Mouse (Mus musculus) kidney, postnatal 0 days (tissue): ENCODE data around the gene Rnf216. TPM values are rescaled to one million over a fixed set of nuclear protein-coding genes. Genes with fewer than 3 reads are reported as not detected.
"Not testable (repeated sequence)": the region's sequence is repeated elsewhere in the genome, so short reads cannot be mapped to it uniquely, and the experiment has no call there.

ENCODE experiments used
- ATAC-seq: fragments of 200-750 bp; cut with Nextera tagmentation; replicated peaks from 2 replicates; pipeline ENCODE4 v1.8.0; 2017; ENCODE audit warnings: low read depth, moderate number of reproducible peaks, moderate TSS enrichment, moderate library complexity; ENCODE audit not compliant: low FRiP score
- DNase-seq: peaks from one replicate; pipeline ENCODE4 v3.0.0-alpha.2; 2016; ENCODE audit warnings: low spot score
- H3K27ac ChIP-seq: fragments of 300-500 bp; sonication (generic); 2 replicates; pipeline ENCODE4 v1.5.1; 2014; ENCODE audit warnings: mild to moderate bottlenecking
- H3K27me3 ChIP-seq: fragments of 300-500 bp; sonication (generic); 2 replicates; pipeline ENCODE4 v1.6.1; 2014; ENCODE audit warnings: low read length, mixed read lengths; ENCODE audit not compliant: insufficient read depth
- H3K36me3 ChIP-seq: fragments of 300-500 bp; sonication (generic); 2 replicates; pipeline ENCODE4 v1.6.1; 2014; ENCODE audit warnings: low read length, mixed read lengths; ENCODE audit not compliant: insufficient read depth
- H3K4me1 ChIP-seq: fragments of 300-500 bp; sonication (generic); replicated peaks from 2 replicates; pipeline ENCODE4 v1.6.1; 2014; ENCODE audit warnings: antibody characterized with exemption, low read length, mixed read lengths; ENCODE audit not compliant: insufficient read depth
- H3K4me2 ChIP-seq: fragments of 300-500 bp; sonication (generic); 2 replicates; pipeline ENCODE4 v1.6.1; 2014; ENCODE audit warnings: mild to moderate bottlenecking, low read length, moderate library complexity, mixed read lengths
- H3K4me3 ChIP-seq: fragments of 300-500 bp; sonication (generic); replicated peaks from 2 replicates; pipeline ENCODE4 v1.5.1; 2014; ENCODE audit warnings: low read depth, low read length
- H3K9ac ChIP-seq: fragments of 300-500 bp; sonication (generic); 2 replicates; pipeline ENCODE4 v1.6.1; 2014; ENCODE audit warnings: low read depth, low read length
- H3K9me3 ChIP-seq: fragments of 300-500 bp; sonication (generic); replicated peaks from 2 replicates; pipeline ENCODE4 v1.6.1; 2016; ENCODE audit warnings: low read length, inconsistent platforms, mixed read lengths
- CTCF ChIP-seq: IDR thresholded peaks from 2 replicates; pipeline ENCODE4 v1.5.1; 2016; ENCODE audit warnings: antibody characterized with exemption, low read depth, mild to moderate bottlenecking, moderate library complexity
- WGBS: fragments of 180-500 bp; shearing (Covaris S2); extraction: QIAGEN DNeasy Blood & Tissue Kit; methylation state at CpG from one replicate; pipeline ENCODE4 v1.1.7; 2014; 5-methylcytosine and 5-hydroxymethylcytosine counted together
- polyA plus RNA-seq: library from polyadenylated mRNA; unstranded; fragments of >200 nt; fragmentation: Nextera tagmentation; extraction: Ambion mirVana; gene quantifications from 2 replicates; pipeline ENCODE4 v1.2.1, GENCODE M21; 2015

The Rnf216 gene
- polyA plus RNA-seq, 1 experiment from 2014 or later: 29.9 TPM

- 67% methylated on average over 3 of the region's 3 CpGs for WGBS
- no peaks in the 10 kb centered on the region for H3K4me1 ChIP-seq
- H3K4me3 ChIP-seq: no peak within 1 kb of the TSS
Measured at GRCm38 (mm10) chr5:143147481-143147880, 34.7 kb upstream of the Rnf216 start, which contains the start of gene Olfr718-ps1. Olfr718-ps1 (minus strand) TSS chr5:143147581.

GRCm38 (mm10) chr5:143137580-143137979 lies 24.8 kb upstream of the Rnf216 start:
- Histone ChIP-seq H3K4me3 (no peak overlapping the region), H3K36me3 (no peaks in the 10 kb centered on the region), H3K9ac (no peak overlapping the region), H3K9me3 (no peaks in the 10 kb centered on the region), H3K4me1 (no peaks in the 10 kb centered on the region), H3K27ac (no peak overlapping the region), H3K4me2 (no peak overlapping the region), H3K27me3 (no peaks in the 10 kb centered on the region)
- TF ChIP-seq CTCF: no peak
- WGBS: 90% methylated on average over 13 of the region's 13 CpGs
- ATAC-seq (no peak), DNase-seq (no peak)

More at GRCm38 (mm10) chr5:143147481-143147880, 34.7 kb upstream of the Rnf216 start, which contains the start of gene Olfr718-ps1:
- TF ChIP-seq CTCF: no peak
- no peaks in the 10 kb centered on the region for H3K27me3 ChIP-seq
- no peaks in the 10 kb centered on the region for H3K9me3 ChIP-seq
- DNase-seq (no peak), ATAC-seq (no peak)
- no peaks in the 10 kb centered on the region for H3K36me3 ChIP-seq
- H3K4me2 ChIP-seq: no peak within 1 kb of the TSS
- no peak within 1 kb of the TSS for H3K27ac ChIP-seq
- no peak within 1 kb of the TSS for H3K9ac ChIP-seq

GRCm38 (mm10) chr5:143135042-143135441 lies 22.2 kb upstream of the Rnf216 start:
- Histone ChIP-seq H3K4me2 (no peak overlapping the region), H3K9me3 (no peaks in the 10 kb centered on the region), H3K36me3 (no peaks in the 10 kb centered on the region), H3K27ac (no peak overlapping the region), H3K9ac (no peak overlapping the region), H3K4me1 (no peaks in the 10 kb centered on the region), H3K4me3 (no peak overlapping the region), H3K27me3 (no peaks in the 10 kb centered on the region)
- no peak for ATAC-seq
- no peak for DNase-seq
- 91% methylated on average over 7 of the region's 7 CpGs for WGBS
- no peak for TF ChIP-seq CTCF

GRCm38 (mm10) chr5:143134216-143135010 lies 21.6 kb upstream of the Rnf216 start:
- H3K36me3 ChIP-seq, H3K27ac ChIP-seq, DNase-seq, H3K4me2 ChIP-seq, H3K4me1 ChIP-seq, H3K4me3 ChIP-seq, H3K27me3 ChIP-seq, ATAC-seq, H3K9me3 ChIP-seq, H3K9ac ChIP-seq: not testable (repeated sequence)
- 82% methylated on average over 3 of the region's 6 CpGs for WGBS

GRCm38 (mm10) chr5:143132935-143133514 lies 20.2 kb upstream of the Rnf216 start:
- no peak for ATAC-seq

GRCm38 (mm10) chr5:143130342-143130741 lies 17.5 kb upstream of the Rnf216 start:
- no peak for DNase-seq
- Histone ChIP-seq H3K27me3 (no peaks in the 10 kb centered on the region), H3K4me1 (no peaks in the 10 kb centered on the region), H3K4me2 (no peak overlapping the region), H3K9me3 (no peaks in the 10 kb centered on the region), H3K36me3 (no peaks in the 10 kb centered on the region), H3K9ac (no peak overlapping the region), H3K27ac (no peak overlapping the region), H3K4me3 (no peak overlapping the region)
- WGBS: 91% methylated on average over 7 of the region's 7 CpGs
- no peak for ATAC-seq
- TF ChIP-seq CTCF: peak; percentile 29; the same call in 1 of the 2 replicates

More at GRCm38 (mm10) chr5:143132935-143133514, 20.2 kb upstream of the Rnf216 start:
- Histone ChIP-seq H3K27me3 (no peaks in the 10 kb centered on the region), H3K4me3 (no peak overlapping the region), H3K9me3 (no peaks in the 10 kb centered on the region), H3K4me1 (no peaks in the 10 kb centered on the region), H3K27ac (no peak overlapping the region), H3K4me2 (no peak overlapping the region), H3K9ac (no peak overlapping the region), H3K36me3 (no peaks in the 10 kb centered on the region)
- no peak for DNase-seq
- WGBS: 82% methylated on average over 13 of the region's 13 CpGs
- TF ChIP-seq CTCF: no peak
